Mouse (Mus musculus): ENCODE measurements around the gene Otud4.
"Not testable (repeated sequence)": the region's sequence is repeated elsewhere in the genome, so short reads cannot be mapped to it uniquely, and the experiment has no call there.

Gene Otud4

DNA sequence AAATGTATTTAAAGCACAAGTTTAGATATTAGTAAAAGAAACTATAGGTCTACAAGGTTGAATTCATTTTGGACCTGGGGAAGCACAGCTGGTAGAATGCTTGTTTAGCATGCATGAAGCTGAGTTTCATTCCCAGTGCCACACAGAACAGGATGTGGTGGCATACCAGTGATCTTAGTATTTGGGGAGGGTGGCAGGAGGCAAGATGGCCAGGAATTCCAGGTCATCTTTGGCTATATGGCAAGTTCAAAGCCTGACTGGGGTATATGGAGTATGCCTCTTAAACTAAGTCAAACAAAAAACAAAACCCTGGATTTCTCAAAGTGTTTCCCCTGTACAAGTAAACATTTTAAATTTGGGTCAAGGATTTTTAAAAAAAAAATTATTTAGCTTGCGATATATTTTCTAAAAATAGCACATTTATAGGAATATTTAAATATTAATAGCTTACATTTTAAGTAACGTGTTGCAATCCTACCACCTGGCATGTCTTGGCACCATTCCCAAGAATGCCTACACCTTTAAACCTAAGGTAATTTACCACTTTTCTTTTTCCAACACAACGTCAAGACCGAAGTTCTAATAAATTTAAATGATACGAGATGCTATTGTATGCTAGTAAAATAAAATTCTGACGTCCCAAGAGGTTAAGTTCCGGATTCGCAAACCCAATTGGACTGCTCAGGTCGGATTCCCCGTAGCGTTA is 1.3 kb upstream of the Otud4 start:
- no peak for ATAC-seq (ENCODE audit: insufficient number of reproducible peaks, low FRiP score, low TSS enrichment)

GRCm38 (mm10) chr8:79638707-79639549 is 490 bp upstream of the Otud4 start:
- ATAC-seq (ENCODE audit: insufficient number of reproducible peaks, low FRiP score, low TSS enrichment), result peak; percentile 98

GRCm38 (mm10) chr8:79641119-79641518 is 1.7 kb downstream of the Otud4 start:
- ATAC-seq (ENCODE audit: insufficient number of reproducible peaks, low FRiP score, low TSS enrichment), result no peak

GRCm38 (mm10) chr8:79649569-79649968 is 10.2 kb downstream of the Otud4 start:
- ATAC-seq (ENCODE audit: insufficient number of reproducible peaks, low FRiP score, low TSS enrichment), result no peak

DNA sequence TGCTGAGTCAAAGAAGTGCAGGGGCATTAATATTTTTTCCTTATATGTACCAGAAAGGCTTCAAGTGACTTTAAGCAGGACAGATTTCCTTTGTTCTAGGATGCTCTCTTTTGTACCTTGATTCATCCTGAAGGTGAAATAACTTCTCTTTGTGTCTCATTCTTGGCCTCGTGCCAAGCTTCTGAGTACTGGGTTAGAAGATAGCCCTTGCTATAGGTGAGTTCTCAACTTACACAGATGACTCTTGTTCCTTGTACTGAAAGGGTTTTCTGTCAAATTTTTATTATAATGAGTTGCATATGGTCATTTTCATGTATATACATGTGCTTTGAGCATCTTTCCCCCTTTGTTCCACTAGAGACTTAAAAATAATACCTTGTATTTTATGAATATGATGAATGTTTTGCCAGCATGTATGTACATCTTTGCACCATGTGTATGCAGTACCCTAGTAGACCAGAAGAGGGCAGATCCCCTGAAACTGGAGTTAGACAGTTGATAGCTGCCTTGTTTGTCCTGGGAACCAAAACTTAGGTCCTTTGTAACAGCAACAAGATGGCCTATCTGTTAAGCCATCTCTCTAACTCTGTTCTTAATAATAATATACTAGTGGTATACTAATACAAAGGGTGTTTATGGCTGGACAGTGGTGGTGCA is 10.9 kb downstream of the Otud4 start:
- no peak for ATAC-seq (ENCODE audit: insufficient number of reproducible peaks, low FRiP score, low TSS enrichment)

- ATAC-seq (ENCODE audit: insufficient number of reproducible peaks, low FRiP score, low TSS enrichment), result no peak
These were observed 14.3 kb downstream of the Otud4 start for GRCm38 (mm10) chr8:79653736-79654135.

GRCm38 (mm10) chr8:79658715-79659114 is 19.3 kb downstream of the Otud4 start:
- ATAC-seq (ENCODE audit: insufficient number of reproducible peaks, low FRiP score, low TSS enrichment), result not testable (repeated sequence)

GRCm38 (mm10) chr8:79676461-79676860 is 37.0 kb downstream of the Otud4 start:
- no peak for ATAC-seq (ENCODE audit: insufficient number of reproducible peaks, low FRiP score, low TSS enrichment)

GRCm38 (mm10) chr8:79679005-79679404 is 39.6 kb downstream of the Otud4 start:
- ATAC-seq (ENCODE audit: insufficient number of reproducible peaks, low FRiP score, low TSS enrichment), result no peak

DNA sequence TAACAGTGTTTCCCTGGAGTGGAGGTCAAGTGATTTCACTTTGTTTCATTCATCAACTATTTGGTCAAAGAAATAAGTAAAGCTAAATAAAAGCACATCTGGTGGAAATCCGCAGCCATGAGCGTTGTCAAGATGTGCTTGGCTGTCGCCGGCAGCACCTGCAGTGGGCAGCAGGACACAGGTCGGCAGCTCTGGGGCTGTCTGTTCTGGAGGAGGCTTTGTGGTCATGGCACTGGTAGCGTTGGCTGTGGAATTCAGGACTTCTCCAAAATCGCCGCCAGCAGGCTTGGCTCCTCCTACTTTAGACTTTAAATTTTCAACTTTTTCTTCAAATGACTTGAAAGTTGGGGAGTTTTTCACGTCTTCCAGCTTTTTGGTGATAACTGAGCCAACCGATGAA is 40.7 kb downstream of the Otud4 start:
- ATAC-seq (ENCODE audit: insufficient number of reproducible peaks, low FRiP score, low TSS enrichment), result not testable (repeated sequence)

- peak; percentile 76 for ATAC-seq (ENCODE audit: insufficient number of reproducible peaks, low FRiP score, low TSS enrichment)
These were observed 41.1 kb downstream of the Otud4 start for GRCm38 (mm10) chr8:79680555-79680954.

GRCm38 (mm10) chr8:79680965-79681364 is 41.5 kb downstream of the Otud4 start:
- ATAC-seq (ENCODE audit: insufficient number of reproducible peaks, low FRiP score, low TSS enrichment), result 0 out of 2 replicates have a peak, but pooled peaks have one; percentile 27

DNA sequence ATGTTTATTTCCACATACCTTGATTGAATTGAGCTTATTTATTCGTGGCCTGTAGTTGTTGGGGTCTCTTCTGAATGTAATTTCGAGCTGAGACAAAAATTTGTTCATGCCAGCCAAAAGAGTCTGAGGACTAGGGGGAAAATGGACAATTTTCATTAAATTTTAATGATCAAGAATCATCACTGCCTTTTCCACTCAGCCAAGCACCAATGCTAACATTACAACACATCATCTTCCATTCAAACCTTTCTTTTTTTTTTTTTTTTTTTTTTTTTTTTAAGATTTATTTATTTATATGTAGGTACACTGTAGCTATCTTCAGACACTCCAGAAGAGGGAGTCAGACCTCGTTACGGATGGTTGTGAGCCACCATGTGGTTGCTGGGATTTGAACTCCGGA is 46.5 kb downstream of the Otud4 start:
- not testable (repeated sequence) for ATAC-seq (ENCODE audit: insufficient number of reproducible peaks, low FRiP score, low TSS enrichment)

GRCm38 (mm10) chr8:79692531-79692930 is 53.1 kb downstream of the Otud4 start:
- ATAC-seq (ENCODE audit: insufficient number of reproducible peaks, low FRiP score, low TSS enrichment), result no peak

GRCm38 (mm10) chr8:79706687-79707086 is 67.3 kb downstream of the Otud4 start:
- ATAC-seq (ENCODE audit: insufficient number of reproducible peaks, low FRiP score, low TSS enrichment), result no peak

DNA sequence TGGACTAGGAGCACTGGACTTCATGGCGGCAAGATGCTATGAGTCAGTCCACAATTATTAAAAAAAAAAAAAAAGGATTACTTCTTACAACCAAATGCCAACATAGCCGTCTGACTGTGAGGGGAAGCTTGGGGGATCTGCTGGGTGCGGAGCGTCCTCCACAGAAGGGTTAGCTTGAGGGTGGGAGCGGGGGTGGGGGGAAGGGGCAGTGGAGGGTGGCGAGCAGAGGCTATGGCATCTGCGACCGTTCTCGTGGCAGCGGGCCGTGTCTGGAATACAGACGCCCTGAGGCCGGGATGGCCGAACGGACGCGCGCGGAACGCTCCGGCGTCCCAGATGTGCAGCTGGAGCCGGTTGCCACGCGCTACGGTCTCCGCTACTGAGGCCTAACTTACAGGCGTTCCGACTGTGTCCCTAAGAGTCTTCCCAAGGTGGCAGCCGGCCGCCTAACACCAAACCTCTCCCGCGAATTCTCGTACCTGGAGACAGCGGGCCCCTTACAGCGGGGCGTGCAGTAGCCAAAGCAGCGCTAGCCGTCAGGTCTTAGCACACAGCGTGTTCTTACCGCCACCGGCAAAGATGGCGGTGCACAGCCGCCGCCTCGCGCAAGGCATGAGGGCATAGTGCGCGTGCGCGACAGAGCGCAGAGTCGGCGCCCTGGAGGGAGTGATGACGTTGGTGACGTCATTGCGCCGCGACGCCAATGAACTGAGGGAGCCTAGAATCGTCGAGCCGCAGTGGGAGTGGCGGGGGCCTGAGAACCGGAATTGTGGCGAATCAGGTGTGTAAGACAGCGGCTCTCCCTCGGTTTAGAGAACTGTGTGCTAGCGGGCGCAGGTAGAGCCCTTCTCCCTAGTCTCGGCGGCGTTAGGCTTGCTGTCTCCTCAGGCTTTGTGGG is 71.9 kb downstream of the Otud4 start, which contains the start of the genes Abce1 and Anapc10:
Gene Abce1 (minus strand): TSS at position 677 of the 898 bp plus-strand sequence.
Gene Anapc10 (plus strand): TSS at position 757 of the 898 bp plus-strand sequence.
- peak; percentile 98 for ATAC-seq (ENCODE audit: insufficient number of reproducible peaks, low FRiP score, low TSS enrichment)

DNA sequence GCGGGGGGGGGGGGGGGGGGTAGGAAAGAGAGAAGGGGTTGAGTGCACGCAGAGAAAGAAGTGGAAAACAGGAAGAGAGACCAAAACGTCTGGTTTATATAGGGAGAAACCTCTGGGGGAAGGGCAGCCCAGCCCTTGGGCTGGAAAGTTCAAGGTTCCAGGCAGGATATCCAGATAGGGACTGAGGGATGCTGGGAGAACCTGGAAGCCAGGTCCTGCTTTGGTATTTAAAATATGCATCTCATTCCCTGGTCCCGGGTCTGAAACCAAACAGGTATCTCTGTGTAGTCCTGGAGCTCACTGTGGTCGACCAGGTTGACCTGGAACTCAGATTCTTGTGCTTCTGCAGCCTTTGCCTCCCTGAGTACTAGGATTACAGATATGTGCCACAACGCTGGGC is 73.3 kb downstream of the Otud4 start:
- ATAC-seq (ENCODE audit: insufficient number of reproducible peaks, low FRiP score, low TSS enrichment), result no peak

DNA sequence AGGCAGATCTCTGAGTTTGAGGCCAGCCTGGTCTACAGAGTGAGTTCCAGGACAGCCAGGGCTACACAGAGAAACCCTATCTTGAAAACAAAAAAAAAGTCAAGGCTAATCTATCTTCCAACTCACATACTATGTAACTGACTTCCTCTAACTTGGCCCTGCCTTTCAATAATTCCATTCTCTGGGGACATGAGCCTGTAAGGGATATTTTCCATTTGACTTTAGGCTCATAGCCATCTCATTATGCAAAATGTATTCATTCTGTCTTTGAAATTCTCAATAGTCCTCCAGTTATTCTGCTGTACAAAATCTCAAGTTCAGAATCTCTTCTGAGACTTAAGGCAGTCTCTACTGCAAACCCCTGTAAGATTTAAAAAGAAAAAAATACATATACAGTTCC is 82.1 kb downstream of the Otud4 start:
- ATAC-seq (ENCODE audit: insufficient number of reproducible peaks, low FRiP score, low TSS enrichment), result no peak

DNA sequence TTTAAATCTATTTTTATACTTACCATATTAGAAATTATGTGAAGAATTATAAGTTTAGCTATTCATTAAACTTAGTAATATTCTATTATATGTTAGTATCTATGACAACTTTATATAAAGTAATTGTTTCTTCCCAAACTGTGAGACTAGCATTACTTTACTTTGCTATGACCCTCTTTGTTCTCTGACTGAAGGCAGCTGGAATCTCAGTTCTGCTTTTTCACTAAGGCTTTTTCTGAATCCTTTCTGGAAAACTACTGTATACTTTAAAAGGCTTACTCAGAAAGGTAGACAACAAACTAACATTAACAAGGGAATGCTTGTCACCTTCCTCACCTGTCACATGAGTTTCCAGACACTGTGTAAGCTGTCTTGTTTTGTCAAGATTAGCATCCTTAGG is 83.9 kb downstream of the Otud4 start:
- ATAC-seq (ENCODE audit: insufficient number of reproducible peaks, low FRiP score, low TSS enrichment), result no peak

GRCm38 (mm10) chr8:79724589-79724988 is 85.2 kb downstream of the Otud4 start:
- no peak for ATAC-seq (ENCODE audit: insufficient number of reproducible peaks, low FRiP score, low TSS enrichment)

All from cerebellum, adult (tissue).